Mouse (Mus musculus) liver, embryonic 14.5 days (tissue): ENCODE data around the gene Pecam1.

Source experiments
- CTCF ChIP-seq: IDR thresholded peaks from 2 replicates; pipeline ENCODE4 v1.5.1; 2016; ENCODE audit warnings: antibody characterized with exemption, low read depth, control low read depth
- EP300 ChIP-seq: IDR thresholded peaks from 2 replicates; pipeline ENCODE4 v1.6.1; 2016; ENCODE audit warnings: antibody characterized with exemption, low read depth

DNA sequence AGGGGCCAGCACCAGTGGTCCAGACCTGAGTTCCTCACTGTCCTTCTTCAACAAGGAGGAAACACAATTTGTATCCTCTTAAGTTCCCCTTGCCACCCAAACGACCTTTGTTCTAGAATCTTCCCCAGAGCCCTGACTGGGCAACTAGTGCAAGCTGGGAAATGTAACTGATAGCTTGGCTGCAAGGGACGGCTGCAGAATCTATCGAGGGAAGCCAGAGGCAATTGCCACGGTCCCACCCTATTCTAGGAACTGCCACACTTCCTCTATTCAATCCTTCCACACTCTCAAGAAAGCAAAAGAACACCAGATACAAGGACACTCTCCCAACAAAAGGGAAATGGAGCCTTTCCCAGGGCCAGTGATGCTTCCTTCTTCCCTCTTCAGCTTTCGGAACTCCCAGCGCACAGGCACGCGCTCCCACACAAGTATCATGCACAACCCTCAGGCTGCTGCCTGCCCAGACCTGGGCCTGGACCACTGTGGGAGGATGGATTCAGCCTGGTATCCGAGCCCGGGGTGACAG lies 75.2 kb downstream of the Pecam1 start:
- TF ChIP-seq EP300: no peak
- TF ChIP-seq CTCF: no peak
